Mouse (Mus musculus): ENCODE measurements at regions not wholly inside any gene's neighbourhood (a gene's known extent, or its start where the extent isn't known, plus 50 kb on each side); places are given as distances from the start of the nearest gene placed in this dataset.
A peak's percentile ranks its signal among the peaks of the same experiment; 100 is the strongest.

DNA sequence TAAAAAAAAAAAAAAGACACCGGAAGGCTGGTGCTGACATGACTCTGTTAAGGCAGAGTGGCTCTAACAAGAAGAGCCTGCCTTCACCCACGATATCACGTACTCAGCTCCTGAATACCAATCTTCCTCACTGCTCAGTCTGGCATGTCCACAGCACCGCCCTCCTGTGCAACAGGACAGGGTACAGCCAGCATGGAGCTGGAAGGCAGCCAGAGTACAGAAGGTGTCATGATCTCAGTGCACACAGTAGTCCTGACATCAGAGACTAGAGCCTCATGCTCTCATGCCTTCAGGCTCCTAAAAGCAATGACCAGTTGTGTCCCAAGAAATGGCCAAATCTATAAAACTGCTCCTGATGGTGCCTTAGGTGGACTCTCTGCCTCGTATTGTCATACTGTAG lies 229.7 kb upstream of the Zdhhc25 start:
- DNase-seq (ENCODE audit: extremely low spot score) = no peak

GRCm38 (mm10) chr15:88372039-88372438 lies 228.1 kb upstream of the Zdhhc25 start:
- no peak for DNase-seq (ENCODE audit: extremely low spot score)

- DNase-seq (ENCODE audit: extremely low spot score) = no peak
Observed at GRCm38 (mm10) chr15:88373923-88374322, 226.2 kb upstream of the Zdhhc25 start.

DNA sequence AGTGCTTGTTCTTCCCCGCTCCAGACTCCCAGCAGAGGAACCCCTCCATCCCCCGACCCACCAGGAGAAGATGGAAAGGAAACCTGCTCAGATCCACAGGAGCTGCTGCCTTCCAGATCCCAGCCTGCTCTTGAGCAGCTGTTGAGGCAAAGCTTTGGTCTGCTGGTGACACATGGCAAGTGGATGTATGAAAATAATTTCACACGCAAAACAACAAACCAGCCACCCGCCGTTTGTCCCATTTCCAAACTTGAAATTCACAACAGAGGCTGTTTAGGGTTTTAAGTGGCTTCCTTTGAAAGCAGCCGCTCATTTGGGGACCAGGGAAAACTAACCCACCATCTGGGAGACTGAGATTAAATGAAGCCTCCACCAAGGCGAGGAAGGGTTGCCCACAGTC lies 220.8 kb upstream of the Zdhhc25 start:
- DNase-seq (ENCODE audit: extremely low spot score) = no peak

- DNase-seq (ENCODE audit: extremely low spot score) = no peak
Observed at GRCm38 (mm10) chr15:88379951-88380623, 220.0 kb upstream of the Zdhhc25 start.

DNA sequence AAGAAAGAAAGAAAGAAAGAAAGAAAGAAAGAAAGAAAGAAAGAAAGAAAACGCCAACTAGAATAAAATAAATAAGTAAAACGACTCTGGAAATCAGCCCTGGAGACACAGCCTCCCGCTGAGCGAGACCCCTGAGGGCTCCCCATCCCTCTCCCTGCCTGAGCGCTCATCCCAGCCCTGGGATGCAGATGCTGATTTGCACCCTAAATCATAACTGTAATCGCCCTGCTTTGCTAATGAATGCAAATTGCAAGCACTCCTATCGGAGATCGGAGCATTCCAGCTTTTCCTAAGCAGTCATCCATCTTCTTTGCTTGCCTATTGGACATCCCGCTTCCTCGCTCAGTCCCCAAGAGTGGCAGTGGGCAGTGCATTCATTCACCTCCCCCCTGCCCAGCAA lies 218.7 kb upstream of the Zdhhc25 start:
- no peak for DNase-seq (ENCODE audit: extremely low spot score)

DNA sequence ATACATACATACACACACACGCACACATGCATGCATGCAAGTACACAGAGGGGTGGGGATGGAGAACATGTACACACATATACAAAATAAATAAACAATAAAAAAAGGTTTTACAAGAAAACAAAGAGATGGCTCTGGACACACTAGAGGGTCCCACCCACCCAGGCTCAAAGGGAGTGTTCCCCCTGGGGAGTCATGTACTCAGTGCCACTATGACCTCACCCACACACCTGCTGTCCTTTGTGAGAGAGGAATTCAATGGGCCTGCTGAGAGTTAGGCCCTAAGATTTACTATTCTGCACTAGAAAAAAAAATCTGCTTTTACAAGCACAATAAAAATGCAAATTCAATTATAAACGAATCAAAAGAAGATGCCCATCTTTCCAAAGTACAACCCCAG lies 214.2 kb upstream of the Zdhhc25 start:
- DNase-seq (ENCODE audit: extremely low spot score) = no peak

- no peak for DNase-seq (ENCODE audit: extremely low spot score)
Observed at GRCm38 (mm10) chr15:88386711-88387110, 213.4 kb upstream of the Zdhhc25 start.

DNA sequence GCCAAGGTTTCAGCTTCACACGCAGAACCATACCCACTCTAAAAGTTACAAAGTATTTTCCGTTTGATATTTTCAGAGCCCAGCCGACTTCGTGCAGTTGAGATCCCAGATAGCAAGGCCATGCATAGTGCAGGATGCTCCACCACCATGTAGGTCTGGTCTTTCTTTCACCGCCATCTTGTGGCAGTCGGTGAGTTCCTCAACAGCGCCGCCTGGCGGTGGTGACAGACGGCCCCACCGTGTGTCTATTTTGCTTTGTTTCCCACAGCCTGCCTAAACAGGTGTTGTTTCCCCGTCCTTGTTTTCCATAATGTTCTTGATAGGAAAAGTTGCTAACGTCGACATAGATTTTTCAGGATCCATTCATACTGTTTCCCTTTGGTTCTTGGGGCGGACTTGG lies 208.3 kb upstream of the Zdhhc25 start:
- no peak for DNase-seq (ENCODE audit: extremely low spot score)

DNA sequence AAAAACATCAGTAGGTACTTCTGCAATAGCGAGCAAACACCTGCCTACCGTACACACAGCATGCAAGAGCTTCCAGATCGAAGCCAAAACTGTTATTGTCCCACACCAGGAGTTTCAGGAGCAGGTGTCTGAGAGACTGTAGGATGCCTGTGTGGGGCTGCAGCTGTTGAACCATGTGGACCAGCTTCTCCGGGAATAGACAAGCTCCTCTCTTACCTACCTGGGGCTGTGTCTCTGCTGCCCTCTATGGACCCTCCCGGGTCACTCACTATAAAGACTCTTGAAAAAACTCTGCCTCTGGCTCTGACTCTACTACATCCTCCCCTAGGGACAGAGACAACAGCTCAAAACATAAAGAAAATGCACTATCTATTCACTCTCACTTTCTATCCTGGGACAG lies 201.0 kb upstream of the Zdhhc25 start:
- peak; percentile 25 for DNase-seq (ENCODE audit: extremely low spot score)

- no peak for DNase-seq (ENCODE audit: extremely low spot score)
Observed at GRCm38 (mm10) chr15:88399989-88400388, 200.1 kb upstream of the Zdhhc25 start.

GRCm38 (mm10) chr15:88400787-88401186 lies 199.3 kb upstream of the Zdhhc25 start:
- no peak for DNase-seq (ENCODE audit: extremely low spot score)

- no peak for DNase-seq (ENCODE audit: extremely low spot score)
Observed at GRCm38 (mm10) chr15:88408461-88409379, 191.4 kb upstream of the Zdhhc25 start.

- DNase-seq (ENCODE audit: extremely low spot score) = no peak
Observed at GRCm38 (mm10) chr15:88414206-88414605, 185.9 kb upstream of the Zdhhc25 start.

GRCm38 (mm10) chr15:88418881-88419280 lies 181.2 kb upstream of the Zdhhc25 start:
- DNase-seq (ENCODE audit: extremely low spot score) = no peak

DNA sequence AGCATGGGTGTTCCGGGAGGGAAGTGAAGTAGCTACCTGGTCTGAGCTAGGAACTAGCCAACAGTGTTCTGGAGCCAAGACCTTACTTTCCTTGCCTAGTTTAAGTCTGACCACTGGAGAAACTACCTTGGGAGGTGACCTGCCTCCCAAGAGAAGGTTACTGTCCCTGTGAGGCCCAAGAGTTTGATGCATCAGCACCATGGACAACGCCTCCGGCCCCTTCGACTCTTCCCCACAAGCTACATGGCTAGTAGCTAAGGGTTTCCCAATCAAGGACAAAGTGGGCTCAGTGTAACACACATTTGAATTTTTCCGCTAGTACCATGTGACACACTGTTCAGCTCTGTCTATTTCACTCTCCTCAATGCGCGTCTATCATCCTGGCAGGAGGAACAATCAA lies 171.7 kb upstream of the Zdhhc25 start:
- DNase-seq (ENCODE audit: extremely low spot score) = peak; percentile 37

DNA sequence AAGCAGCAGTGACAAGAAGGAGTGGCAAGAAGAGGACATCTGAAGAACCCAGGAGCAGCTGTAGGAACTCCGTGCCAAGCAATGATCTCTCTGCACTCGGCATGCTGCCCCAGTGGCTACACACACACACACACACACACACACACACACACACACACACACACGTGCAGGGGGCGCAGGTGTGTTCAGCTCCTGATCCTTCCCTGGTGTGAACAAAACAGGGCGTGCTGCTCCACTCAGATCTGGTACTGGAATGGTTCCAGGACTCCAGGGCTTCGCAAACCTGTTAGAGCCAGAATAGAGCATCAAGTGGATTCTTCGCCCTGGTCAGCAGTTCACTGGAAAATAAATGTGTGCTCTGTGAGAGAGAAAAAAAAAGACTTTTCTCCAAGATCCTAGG lies 169.2 kb upstream of the Zdhhc25 start:
- DNase-seq (ENCODE audit: extremely low spot score) = no peak

- DNase-seq (ENCODE audit: extremely low spot score) = no peak
Observed at GRCm38 (mm10) chr15:88448272-88448671, 151.8 kb upstream of the Zdhhc25 start.

- no peak for DNase-seq (ENCODE audit: extremely low spot score)
Observed at GRCm38 (mm10) chr15:88451241-88451640, 148.9 kb upstream of the Zdhhc25 start.

- DNase-seq (ENCODE audit: extremely low spot score) = peak; percentile 36
Observed at GRCm38 (mm10) chr15:88468107-88468506, 132.0 kb upstream of the Zdhhc25 start.

- peak; percentile 47 for DNase-seq (ENCODE audit: extremely low spot score)
Observed at GRCm38 (mm10) chr15:88468810-88469209, 131.3 kb upstream of the Zdhhc25 start.

DNA sequence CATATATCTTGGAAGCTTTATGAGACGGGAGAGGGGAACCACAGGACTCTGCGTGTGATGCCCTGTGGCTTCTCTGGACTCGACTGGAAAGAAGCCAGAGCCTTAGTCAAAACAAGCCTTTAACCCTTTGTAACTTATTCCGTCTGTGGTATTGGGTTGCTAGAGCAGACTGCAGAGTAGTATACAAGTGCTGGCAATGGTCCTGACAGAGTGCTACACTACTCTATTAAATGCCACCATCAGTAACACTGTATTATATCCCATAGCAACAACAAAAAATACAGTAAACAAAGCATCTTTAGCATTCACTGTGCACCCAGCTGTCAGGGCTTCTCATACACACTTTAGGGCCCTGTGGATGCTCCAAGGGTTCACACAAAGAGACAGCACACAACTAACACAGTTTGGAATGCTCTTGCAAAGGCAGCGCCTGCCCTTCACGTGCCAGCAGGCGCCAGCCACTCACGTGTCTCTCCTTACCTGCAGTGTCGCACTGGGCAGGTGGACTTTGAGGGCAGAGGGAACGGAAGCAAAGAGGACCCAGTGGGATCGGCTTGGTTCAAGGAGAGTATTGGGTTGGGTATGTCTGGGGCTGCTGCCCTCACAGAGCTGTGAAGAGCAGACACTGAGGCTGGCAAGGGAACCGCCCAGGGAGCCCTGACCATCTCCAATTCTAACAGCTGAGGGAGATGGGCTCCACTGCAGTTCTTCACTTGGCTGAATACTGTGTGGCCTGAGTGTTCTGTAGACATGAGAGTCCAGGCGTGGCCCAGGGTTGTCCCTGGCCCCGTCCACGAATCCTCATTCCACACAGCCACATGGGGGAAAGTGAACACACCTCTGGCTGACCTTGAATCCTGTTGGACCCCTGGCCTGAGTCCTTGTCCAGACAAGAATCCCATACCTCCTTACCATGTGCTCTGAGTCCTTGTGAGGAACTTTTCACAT lies 130.3 kb upstream of the Zdhhc25 start:
- no peak for DNase-seq (ENCODE audit: extremely low spot score)

All from embryo, embryonic 9.5 days (tissue).